Mouse (Mus musculus) erythroblast, adult 5-6 weeks (primary cell): ENCODE results near the gene Faiml. TPM values are rescaled to one million over a fixed set of nuclear protein-coding genes. Genes with fewer than 3 reads are reported as not detected.

Experiments used
- ATAC-seq: replicated peaks from 2 replicates; pipeline ENCODE4 v1.8.0; 2016; ENCODE audit warnings: moderate number of reproducible peaks, mild to moderate bottlenecking, moderate TSS enrichment, inconsistent platforms; ENCODE audit not compliant: poor library complexity, low FRiP score, severe bottlenecking
- total RNA-seq, 2 experiments: library from RNA; stranded (forward) in 1 of 2; stranded (reverse) in 1 of 2; fragments of 150-400 nt in 1 of 2; fragments of 200-764, 138-1000 nt in 1 of 2; gene quantifications; 2 replicates each; pipeline versions ENCODE4 v1.2.3 to v1.2.4; 2015 to 2017; ENCODE audit warnings: low replicate concordance in 2 of 2

Faiml gene
- total RNA-seq (2015; ENCODE audit: low replicate concordance) (not detected in 2 replicates), total RNA-seq (2017; ENCODE audit: low replicate concordance) (not detected in 2 replicates)

GRCm38 (mm10) chr9:99237139-99237538 is at the start of gene Faiml:
Gene Faiml, minus strand, starts transcription at chr9:99237239.
- ATAC-seq: no peak

DNA sequence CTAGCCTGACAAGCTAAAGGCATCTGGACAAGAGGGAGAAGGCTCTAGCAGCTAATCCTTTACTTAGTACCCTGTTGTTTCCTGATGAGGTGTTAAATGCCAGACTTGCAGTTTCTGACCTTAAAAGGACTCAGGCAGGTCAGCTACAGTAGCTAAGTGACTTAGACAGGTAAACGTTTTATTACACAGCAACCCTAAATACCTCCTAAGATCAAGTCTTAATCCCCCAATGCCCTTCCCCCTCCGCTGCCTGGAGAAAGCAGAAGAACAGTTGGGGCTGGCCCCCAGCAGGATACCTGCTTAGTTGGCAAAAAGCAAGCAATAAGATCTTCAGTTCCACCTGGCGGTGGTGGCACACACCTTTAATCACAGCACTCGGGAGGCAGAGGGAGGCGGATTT is 21.9 kb upstream of the Faiml start:
- no peak for ATAC-seq

GRCm38 (mm10) chr9:99256821-99257220 is 19.8 kb upstream of the Faiml start:
- ATAC-seq: peak; percentile 95

GRCm38 (mm10) chr9:99256206-99256605 is 19.2 kb upstream of the Faiml start:
- ATAC-seq: peak; percentile 34

- no peak for ATAC-seq
Measured at GRCm38 (mm10) chr9:99253861-99254260, 16.8 kb upstream of the Faiml start.

DNA sequence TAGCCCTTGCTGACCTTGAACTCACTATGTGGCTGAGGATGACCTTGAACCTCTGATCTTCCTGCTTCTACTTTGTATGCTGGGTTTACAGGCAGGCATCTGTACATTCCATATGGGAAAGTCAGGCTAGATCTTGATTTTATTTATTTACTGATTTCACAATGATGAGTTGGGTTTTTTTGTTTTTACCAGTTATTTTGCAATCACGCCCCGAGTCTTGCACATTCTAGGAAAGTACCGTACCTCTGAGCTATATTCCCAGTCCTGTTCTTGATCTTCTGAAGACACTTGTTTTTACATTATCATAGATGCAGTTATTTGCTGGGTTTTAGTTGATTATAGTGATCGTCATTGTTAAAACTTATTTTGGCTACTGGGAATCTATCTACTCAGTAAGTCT is 11.9 kb upstream of the Faiml start:
- ATAC-seq: no peak

DNA sequence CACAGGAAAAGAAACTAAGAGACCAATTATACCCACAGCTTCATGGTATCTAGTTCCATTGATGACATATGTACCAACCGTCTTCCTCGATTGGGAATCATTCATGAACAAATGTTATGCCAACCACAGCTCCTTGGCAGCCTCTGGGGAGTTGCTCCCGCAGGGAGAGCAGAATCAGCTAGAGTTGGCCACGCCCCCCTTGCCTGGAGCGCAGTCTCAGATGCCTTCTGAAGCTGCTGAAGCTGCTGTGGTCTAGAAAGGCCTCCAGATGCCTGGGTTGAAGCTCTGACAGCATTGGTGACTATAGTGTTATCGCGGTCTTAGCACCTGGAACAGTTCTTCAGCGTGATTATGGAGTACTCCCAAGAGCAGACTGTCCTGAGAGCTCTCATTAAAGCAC is 11.3 kb upstream of the Faiml start:
- peak; percentile 80 for ATAC-seq

DNA sequence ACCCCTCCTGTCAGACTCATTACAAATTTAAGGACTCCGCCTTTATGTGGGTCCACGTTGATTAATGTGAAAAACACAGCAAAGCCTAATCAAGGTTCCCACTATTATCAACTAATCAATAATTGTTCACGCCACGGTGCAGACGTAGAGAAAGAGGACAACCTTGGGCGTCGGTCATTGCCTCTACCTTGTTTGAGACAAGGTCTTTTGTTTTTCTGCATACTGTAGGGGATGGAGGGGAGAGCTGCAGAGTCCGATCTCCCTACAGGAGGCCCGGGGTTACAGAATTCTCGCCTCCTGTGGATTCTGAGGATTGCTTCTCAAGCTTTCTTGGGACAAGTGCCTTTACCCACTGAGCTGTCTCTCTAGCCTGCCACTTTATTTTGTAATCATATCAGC is 6.9 kb upstream of the Faiml start:
- 0 out of 2 replicates have a peak, but pooled peaks have one; percentile 1 for ATAC-seq

- ATAC-seq: peak; percentile 87
Measured at GRCm38 (mm10) chr9:99243190-99243894, 6.3 kb upstream of the Faiml start, which contains the start of gene Cep70. Gene Cep70, plus strand, starts transcription at chr9:99243367.

DNA sequence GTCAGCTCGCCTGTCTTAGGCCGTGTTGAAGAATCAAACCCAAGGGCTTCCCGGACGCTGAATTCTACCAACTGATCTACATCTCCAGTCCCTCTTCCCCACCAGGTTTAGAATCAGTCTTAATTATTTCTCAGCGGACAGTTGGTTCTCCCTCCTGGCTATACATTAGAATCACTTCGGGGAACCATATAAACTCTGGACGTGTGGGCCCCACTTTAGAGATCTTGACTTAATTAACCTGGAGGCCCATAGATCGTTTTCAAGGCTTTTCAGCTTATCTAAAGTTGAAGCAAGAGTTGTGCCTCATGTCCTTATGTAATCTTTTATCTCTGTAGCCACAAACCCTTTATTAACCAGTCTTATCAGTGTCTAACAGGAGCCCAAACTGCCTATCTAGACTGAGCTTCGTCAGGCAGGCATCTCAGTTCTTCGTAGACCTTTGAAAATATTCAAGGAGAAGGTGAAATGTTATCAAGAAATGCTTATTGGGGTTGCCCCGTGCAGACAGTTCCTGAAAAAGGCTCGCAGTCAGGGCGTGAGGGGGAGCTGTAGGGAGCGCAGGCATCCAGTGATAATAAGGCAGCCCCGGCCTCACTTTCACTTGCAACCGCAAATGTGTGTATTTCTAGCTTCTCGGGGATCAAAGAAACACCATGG is 5.6 kb upstream of the Faiml start:
- peak; percentile 52 for ATAC-seq

DNA sequence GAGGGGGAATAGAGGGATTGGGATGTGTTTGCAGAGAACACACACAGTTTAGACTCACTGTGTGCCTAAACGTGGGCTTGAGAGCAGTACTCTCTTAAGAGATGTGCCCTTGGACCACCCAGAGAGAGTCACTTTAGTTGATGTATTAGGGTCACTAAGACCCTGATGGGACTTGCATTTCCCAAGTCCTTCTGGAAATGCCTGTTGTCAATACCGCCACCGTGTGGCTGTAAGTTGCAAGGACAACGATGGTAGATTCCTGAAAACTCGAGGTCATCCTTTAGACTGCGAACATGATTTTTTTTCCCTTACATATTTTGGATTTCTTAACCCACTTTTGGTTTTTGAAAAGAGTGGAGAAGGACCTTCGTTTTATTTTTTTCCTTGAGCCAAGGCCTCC is 5.0 kb upstream of the Faiml start:
- ATAC-seq: peak; percentile 28; the same call in 1 of the 2 replicates

GRCm38 (mm10) chr9:99240571-99240970 is 3.5 kb upstream of the Faiml start:
- ATAC-seq: no peak

- ATAC-seq: no peak
Measured at GRCm38 (mm10) chr9:99239256-99239655, 2.2 kb upstream of the Faiml start.

- no peak for ATAC-seq
Measured at GRCm38 (mm10) chr9:99238276-99238675, 1.2 kb upstream of the Faiml start.

DNA sequence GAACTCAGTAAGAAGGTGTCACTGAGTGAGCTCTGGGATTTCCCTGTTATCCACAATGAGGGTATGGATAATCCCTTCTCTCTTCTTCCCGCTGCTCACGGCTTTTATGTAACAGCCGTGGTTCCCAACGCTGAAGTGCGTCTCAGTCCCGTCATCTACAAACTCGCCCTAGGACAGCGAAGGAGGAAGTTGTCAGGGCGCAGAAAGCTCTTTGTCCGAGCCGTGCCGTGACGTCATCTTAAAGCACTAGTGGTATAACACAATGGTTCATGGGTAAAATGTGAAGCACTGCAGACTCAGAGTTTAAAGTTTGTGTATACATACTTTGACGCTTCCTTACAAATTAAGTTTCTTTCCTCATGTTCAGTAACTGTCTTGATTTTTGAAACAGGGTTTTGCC is 7.6 kb downstream of the Faiml start:
- no peak for ATAC-seq

DNA sequence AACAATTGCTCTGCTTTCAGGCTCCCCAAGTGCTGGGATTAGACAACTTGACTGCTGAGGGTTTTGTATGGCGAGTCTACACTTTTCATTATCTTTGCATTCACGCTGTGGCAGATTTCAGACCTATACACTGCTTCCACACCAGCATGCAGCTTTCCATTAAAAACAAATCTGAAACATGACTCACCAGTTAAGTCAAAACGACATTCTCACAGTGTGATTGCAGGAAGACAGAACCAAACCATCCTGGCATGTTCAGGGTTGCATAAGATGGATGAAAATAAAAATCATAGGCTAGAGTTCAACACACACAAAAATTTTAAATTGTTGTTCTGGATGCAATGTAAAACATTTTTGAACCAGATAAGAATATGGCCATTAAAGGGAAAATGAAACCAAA is 12.5 kb downstream of the Faiml start:
- no peak for ATAC-seq

DNA sequence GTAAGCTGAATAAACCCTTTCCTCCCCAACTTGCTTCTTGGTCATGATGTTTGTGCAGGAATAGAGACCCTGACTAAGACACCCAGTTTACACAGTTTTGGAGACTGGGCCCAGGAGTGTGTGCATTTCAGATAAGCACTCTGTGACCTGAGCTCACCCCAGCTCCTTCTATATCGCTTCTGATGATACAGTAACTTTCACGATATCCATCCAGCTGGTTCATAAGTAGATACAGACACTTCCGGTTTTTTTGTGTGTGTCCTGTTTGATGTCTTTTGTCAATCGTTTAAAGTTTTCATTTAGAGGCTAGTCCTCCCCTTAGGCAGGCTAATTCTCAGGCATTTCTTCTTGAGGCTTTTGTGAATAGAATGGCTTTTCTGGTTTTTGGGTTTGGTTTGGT is 15.4 kb downstream of the Faiml start:
- ATAC-seq: no peak

GRCm38 (mm10) chr9:99217999-99218719 is 18.9 kb downstream of the Faiml start:
- ATAC-seq: no peak

GRCm38 (mm10) chr9:99216182-99216581 is 20.9 kb downstream of the Faiml start:
- ATAC-seq: no peak

GRCm38 (mm10) chr9:99212643-99213042 is 24.4 kb downstream of the Faiml start:
- no peak for ATAC-seq
